ENCODE assay signal across 11 mouse cellular contexts in the genomic region with DNA sequence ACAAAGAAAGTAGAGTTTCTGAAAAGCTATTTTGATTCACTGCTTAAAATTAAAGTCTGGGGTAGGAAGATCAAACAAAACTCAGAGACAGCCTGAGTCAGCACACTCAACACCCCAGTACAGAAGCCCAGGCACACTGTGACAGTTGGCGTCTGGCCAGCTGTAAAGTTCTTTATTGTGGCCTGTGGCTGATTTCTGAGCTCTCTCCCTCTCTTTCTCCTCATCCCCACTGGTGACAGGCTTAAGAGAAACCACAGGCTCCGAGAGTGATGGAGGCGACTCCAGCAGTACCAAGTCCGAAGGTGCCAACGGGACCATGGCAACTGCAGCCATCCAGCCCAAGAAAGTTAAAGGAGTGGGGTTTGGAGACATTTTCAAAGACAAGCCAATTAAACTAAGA.
DNase-seq lines count a peak whose midpoint lies in the region; ATAC-seq and TF ChIP-seq lines count a peak whose summit lies in the region.
"Had no signal": no experiment of that assay in that cellular context is flagged by ENCODE, and none has a peak within 500 bp of the region (broad histone marks: within the 10 kb centered on the region; RNA-seq: fewer than 3 reads in every experiment).

No protein-coding gene starts in this region.

- TF ChIP-seq CTCF in lung, embryonic 14.5 days (IDR thresholded peaks at IDR 0.05; ENCODE audit: low read depth) = no peak

- H3K4me2 ChIP-seq in heart, embryonic 13.5 days = no peak overlapping the region
- no peak overlapping the region for H3K4me2 ChIP-seq in lung, embryonic 14.5 days
- H3K4me2 ChIP-seq: limb, embryonic 15.5 days had no signal

- no peaks in the 10 kb centered on the region for H3K27me3 ChIP-seq in heart, embryonic 13.5 days (replicated peaks)
- H3K27me3 ChIP-seq in heart, embryonic 10.5 days (ENCODE audit: insufficient read depth, poor library complexity, severe bottlenecking) = 0 out of 2 replicates have a peak, but pooled peaks cover 3% of the 10 kb centered on the region
- H3K27me3 ChIP-seq in lung, embryonic 14.5 days (ENCODE audit: insufficient read depth, low read length) = no peaks in the 10 kb centered on the region

- no peak overlapping the region for H3K9ac ChIP-seq in heart, embryonic 13.5 days
- H3K9ac ChIP-seq in lung, embryonic 14.5 days = no peak overlapping the region
- H3K9ac ChIP-seq: limb, embryonic 15.5 days had no signal

- H3K36me3 ChIP-seq in heart, embryonic 13.5 days = no peaks in the 10 kb centered on the region
- H3K36me3 ChIP-seq in heart, embryonic 10.5 days = no peaks in the 10 kb centered on the region
- H3K36me3 ChIP-seq in lung, embryonic 14.5 days (ENCODE audit: insufficient read depth) = no peaks in the 10 kb centered on the region
- H3K36me3 ChIP-seq: limb, embryonic 15.5 days; midbrain, embryonic 10.5 days had no signal

- ATAC-seq in heart, embryonic 13.5 days (ENCODE audit: extremely low read depth, insufficient number of reproducible peaks, low FRiP score, low TSS enrichment) = no peak
- ATAC-seq in lung, embryonic 14.5 days (ENCODE audit: insufficient read depth) = peak; percentile 87

- H3K4me1 ChIP-seq in heart, embryonic 13.5 days = no peaks in the 10 kb centered on the region
- no peaks in the 10 kb centered on the region for H3K4me1 ChIP-seq in heart, embryonic 10.5 days
- no peaks in the 10 kb centered on the region for H3K4me1 ChIP-seq in lung, embryonic 14.5 days (ENCODE audit: insufficient read depth)
- H3K4me1 ChIP-seq: limb, embryonic 15.5 days had no signal

- WGBS in heart, embryonic 13.5 days = 53% methylated on average over 5 of the region's 5 CpGs
- WGBS in heart, embryonic 10.5 days = 60% methylated on average over 5 of the region's 5 CpGs
- WGBS in lung, embryonic 14.5 days = 70% methylated on average over 5 of the region's 5 CpGs

- no peak for DNase-seq in heart, embryonic 10.5 days (ENCODE audit: low spot score)
- peak; percentile 68 for DNase-seq in lung, embryonic 14.5 days
- DNase-seq in lung, adult 18-20 months = no peak
- DNase-seq in 416B (ENCODE audit: low read depth) (peak; percentile 39), adipocyte (ENCODE audit: low spot score) (peak; percentile 13)
- DNase-seq in ovary, postnatal 36 days (ENCODE audit: low spot score) = no peak
- no peak for DNase-seq in adrenal gland, adult 2 months
- DNase-seq: cerebellum, adult 11-12 months had no signal

- no peaks in the 10 kb centered on the region for H3K9me3 ChIP-seq in heart, embryonic 13.5 days
- H3K9me3 ChIP-seq in heart, embryonic 10.5 days = no peaks in the 10 kb centered on the region
- no peaks in the 10 kb centered on the region for H3K9me3 ChIP-seq in lung, embryonic 14.5 days (ENCODE audit: low read depth, low read length)
- H3K9me3 ChIP-seq: limb, embryonic 15.5 days; midbrain, embryonic 10.5 days had no signal

- H3K27ac ChIP-seq in heart, embryonic 13.5 days (replicated peaks) = peak overlapping the region; percentile 20; the same call in 1 of the 2 replicates
- H3K27ac ChIP-seq in heart, embryonic 10.5 days = no peak overlapping the region
- no peak overlapping the region for H3K27ac ChIP-seq in lung, embryonic 14.5 days (ENCODE audit: low read depth)
- H3K27ac ChIP-seq: limb, embryonic 15.5 days; midbrain, embryonic 10.5 days had no signal

- H3K4me3 ChIP-seq in heart, embryonic 13.5 days = no peak overlapping the region
- H3K4me3 ChIP-seq in heart, embryonic 10.5 days = no peak overlapping the region
- no peak overlapping the region for H3K4me3 ChIP-seq in lung, embryonic 14.5 days (ENCODE audit: low read depth, low read length)
- H3K4me3 ChIP-seq: limb, embryonic 15.5 days; midbrain, embryonic 10.5 days had no signal

Comparison
In these comparisons a context has a peak if more than half of its experiments do, and no peak if none do; other contexts are left out.
1. DNase-seq: peak in lung, embryonic 14.5 days (single experiment), 416B (single experiment) and adipocyte (single experiment); none in heart, embryonic 10.5 days (single experiment), lung, adult 18-20 months (0 of 2), ovary, postnatal 36 days (single experiment) and adrenal gland, adult 2 months (single experiment).